Mouse (Mus musculus): ENCODE data around the gene Ide.

DNA sequence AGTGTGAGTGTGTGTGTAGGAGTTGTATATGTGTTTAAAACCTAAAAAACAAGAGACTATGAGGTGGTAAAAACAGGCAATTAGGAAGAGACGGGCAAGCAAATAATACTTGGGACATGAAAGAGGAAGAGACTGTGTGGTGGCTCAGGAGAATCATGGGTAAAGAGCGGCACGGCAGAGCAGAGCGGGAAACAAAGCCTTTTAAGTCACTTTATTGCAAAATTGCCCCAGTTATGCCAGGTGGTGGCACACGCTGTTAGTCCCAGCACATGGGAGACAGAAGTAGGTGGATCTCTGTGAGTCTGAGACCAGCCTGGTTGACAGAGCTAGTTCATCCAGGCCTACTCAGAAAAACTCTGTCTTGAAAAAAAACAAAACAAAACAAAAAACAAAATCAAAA is 32.7 kb upstream of the Ide start:
- TF ChIP-seq CTCF (IDR thresholded peaks at IDR 0.05; ENCODE audit: low read depth) (no peak), EP300 (IDR thresholded peaks at IDR 0.05; ENCODE audit: low read depth) (no peak)

Data from liver, embryonic 14.5 days (tissue).